Mouse (Mus musculus): ENCODE measurements around the gene Fyttd1.
A peak's percentile ranks its signal among the peaks of the same experiment; 100 is the strongest.
"Not testable (repeated sequence)": the region's sequence is repeated elsewhere in the genome, so short reads cannot be mapped to it uniquely, and the experiment has no call there.

The Fyttd1 gene

DNA sequence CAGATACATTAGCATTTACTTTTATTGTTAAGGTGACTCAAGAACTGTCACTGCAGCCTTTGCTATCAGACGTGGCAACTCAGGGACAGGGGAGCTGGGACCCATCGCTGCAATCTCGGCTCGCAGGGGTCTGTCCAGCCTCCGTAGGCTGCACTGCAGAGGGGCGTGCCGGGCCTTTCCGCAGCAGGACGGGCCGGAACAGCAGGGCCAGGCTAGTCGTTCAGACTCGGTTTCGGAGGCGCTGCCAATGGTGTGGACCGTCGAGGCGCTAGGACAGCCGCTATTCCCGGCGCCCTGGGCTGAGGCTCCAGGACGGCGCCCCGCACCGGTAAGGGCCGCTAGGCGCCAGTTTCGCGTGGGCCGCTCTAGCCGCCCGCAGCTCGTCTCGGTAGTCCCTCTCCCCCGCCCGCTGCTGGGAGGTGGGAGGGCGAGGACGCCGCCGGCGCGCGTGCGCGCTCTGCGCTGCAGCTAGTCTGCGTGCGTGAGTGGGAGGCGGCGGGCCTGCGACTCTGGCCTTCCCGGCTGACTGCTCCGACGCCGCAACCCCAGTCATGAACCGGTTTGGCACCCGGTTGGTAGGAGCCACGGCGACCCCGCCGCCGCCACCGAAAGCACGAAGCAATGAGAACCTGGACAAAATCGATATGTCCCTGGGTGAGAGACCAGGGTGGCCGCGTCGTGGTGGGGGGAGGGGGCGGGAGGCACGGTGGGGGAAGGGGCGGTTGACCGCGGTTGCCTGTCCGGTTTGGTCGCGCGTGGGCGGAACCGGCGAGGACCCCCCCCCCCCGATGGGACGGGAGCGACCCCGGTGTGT is at the start of gene Fyttd1, which contains the start of gene Rubcn:
Gene Fyttd1 (plus strand): TSS at position 158 of the 814 bp plus-strand sequence.
Gene Rubcn (minus strand): TSS at position 424 of the 814 bp plus-strand sequence.
- DNase-seq (ENCODE audit: low spot score in 2 of 2) = peak; percentile 94 to 96

DNA sequence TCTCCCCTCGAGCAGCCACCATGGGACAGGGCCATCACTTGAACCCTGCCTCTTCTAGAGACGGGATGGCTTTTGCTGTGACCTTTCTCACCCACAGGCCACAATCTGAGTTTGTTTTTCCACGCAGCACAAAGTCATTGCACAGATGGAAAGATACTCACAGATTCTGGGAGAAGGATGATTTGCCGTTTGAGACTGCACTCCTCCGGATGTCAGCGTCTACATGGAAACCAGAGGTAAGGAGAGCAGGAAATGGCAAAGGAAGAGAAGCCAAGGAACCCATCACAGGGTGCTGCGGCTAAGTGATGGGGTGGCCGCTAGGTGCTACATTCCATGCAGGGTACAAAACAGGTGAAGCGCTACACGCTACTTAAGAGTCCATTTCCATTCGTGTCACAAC is 48.2 kb upstream of the Fyttd1 start:
- DNase-seq (ENCODE audit: low spot score in 2 of 2) = no peak

DNA sequence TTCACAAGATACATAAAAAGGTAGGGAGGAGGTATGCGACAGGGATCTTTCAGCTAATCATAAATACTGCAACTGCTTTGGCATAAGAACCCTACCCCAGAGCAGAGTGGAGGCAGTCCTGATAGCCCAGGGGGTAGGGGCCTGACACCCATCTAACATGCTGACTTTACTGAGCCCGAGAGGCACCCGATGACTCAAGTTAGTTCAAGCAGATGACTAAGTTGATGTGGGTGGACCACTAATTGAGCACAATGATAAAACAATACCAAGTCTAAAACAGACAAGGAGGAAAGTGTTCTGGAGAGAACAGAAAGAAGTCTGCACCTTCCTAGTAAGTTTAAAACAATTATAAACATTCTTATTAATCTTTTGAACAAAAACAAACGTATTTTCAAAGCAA is 45.8 kb upstream of the Fyttd1 start:
- DNase-seq (ENCODE audit: low spot score in 2 of 2) = no peak

DNA sequence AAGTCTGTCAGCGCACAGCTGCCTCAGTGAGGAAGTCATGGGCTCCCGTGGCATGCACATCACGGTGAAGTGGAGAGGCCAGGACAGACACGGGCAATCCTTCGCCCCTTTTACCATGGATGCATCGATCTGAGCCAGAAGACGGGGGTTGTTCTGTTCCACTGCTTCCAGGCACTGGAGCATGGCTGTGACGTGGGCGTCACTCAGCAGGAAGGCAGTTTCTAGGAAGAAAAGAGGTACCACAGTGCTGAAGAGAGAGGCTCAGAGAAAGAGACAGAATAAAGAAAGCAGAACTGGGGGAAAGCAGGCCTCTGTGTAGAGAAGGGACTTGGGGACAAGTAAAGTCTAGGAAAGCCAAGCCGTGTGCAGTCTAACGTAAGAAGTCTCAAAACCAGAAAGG is 30.2 kb upstream of the Fyttd1 start:
- no peak for DNase-seq (ENCODE audit: low spot score in 2 of 2)

DNA sequence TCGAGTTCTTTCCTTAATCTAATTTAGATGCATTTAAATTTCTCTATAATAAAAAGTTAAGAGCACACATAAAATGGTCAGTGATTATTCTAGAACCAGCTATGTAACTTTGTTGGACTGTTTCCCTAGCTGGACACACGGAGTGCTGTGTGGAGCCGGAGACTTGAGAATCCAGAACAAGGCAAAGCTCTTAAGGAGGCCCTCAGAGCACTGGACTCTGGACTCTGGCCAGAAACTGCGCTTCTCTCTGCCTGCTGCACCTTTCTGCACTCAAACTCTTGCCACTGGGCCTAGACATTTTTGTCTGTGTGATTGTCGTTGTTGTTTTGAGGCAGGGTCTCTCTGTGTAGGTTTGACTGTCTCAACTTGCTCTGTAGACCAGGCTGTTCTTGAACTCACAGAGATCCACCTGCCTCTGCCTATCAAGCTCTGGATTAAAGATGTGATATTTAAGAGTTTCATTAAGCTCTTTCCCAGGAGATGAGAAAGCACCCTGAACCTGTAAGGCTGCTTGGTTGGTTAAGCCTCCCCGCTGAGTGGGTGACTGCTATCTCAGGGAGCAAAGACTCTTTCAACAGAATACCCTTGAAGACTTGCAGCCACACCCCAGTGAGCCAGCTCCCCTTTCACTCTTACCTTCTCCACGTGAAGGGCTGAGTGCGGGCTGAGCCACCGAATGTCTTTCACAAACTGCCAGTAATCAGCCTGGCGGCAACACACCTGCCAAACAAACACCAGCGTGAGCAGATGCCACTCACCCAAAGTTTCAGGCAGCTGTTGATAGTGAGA is 28.1 kb upstream of the Fyttd1 start:
- DNase-seq (ENCODE audit: low spot score in 2 of 2) = no peak

DNA sequence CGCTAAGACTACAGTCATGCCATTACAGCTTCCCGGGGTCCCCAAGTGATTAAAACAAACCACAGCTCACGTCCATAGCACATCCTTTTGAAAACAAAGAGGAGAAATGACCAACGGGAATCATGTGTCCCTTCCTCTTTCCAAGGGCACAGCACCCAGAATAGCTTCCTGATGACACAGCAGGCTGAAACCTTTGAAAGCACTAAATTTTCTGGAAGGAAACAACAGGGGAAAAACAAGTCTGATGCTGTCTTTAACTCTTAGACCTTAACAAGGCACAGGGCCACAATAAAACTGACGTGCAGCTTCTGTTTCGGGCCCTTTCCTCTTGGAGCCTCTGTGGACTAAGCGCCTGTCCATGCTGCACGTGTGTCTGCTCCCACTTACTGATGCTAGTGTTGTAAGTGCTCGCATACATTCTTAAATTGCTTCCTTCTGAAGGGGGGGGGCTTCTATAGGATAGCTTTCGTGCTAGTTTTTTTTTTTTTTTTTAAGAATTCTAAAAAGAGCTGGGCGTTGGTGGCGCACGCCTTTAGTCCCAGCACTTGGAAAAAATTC is 23.7 kb upstream of the Fyttd1 start:
- no peak for DNase-seq (ENCODE audit: low spot score in 2 of 2)

DNA sequence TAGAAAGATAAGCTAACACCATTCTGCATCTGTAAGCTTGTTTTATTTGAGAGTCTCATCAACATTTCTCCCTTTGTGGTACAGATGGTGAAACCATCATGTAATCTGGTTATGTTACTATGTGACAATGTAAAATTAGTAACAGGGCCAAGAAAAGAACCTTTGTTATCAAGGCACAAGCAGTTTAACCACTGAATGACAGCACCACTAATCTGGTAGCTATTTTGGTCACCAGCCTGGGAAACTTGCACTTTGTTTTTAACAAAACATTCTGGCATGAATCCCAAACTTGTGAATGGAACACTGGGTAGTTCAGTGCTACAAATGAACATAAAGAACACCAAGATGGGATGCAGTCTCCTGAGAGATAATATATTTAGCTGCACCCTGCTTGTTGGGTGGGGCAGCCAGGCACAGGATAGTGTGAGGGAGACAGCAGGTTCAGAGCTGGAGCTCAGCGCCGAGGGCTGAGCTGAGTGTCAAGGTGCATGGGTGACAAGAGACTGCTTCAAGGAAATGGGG is 23.2 kb upstream of the Fyttd1 start:
- no peak for DNase-seq (ENCODE audit: low spot score in 2 of 2)

DNA sequence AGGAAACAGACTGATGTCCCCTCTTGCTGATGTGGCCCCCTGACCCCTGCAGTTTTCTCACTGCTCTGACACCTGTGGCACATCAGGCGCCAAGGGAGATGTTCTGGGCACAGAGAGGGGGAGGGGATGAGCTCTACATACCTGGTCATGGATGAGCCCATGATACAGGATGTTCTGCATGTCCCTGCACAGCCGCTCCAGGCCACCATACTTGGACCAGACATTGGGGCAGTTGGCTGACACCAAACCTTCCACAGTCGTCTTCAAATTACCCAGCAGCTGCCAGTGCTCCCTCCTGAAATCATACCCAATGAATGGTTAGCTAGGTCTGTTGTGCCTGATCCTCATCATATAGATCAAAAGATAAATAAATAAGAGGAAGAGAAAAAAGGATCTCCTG is 20.5 kb upstream of the Fyttd1 start:
- no peak for DNase-seq (ENCODE audit: low spot score in 2 of 2)

DNA sequence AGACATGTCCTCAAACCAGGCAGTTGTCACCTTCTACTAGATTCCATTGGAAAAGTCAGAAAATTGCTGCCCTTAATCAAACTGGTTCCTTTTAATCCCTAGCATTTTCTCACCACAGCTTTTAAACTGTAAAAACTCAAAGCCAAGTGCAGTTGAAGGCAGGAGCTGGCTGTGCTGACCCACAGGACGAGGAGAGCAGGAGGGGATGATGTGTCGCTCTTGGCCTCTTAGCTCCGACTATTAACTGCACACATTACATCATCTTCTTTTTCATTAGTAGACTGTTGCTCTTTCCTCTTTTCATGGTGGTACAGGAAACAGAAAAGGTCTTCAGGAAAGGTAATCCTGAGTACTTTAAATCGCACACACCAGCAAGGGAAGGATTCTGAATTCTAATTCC is 18.9 kb upstream of the Fyttd1 start:
- no peak for DNase-seq (ENCODE audit: low spot score in 2 of 2)

DNA sequence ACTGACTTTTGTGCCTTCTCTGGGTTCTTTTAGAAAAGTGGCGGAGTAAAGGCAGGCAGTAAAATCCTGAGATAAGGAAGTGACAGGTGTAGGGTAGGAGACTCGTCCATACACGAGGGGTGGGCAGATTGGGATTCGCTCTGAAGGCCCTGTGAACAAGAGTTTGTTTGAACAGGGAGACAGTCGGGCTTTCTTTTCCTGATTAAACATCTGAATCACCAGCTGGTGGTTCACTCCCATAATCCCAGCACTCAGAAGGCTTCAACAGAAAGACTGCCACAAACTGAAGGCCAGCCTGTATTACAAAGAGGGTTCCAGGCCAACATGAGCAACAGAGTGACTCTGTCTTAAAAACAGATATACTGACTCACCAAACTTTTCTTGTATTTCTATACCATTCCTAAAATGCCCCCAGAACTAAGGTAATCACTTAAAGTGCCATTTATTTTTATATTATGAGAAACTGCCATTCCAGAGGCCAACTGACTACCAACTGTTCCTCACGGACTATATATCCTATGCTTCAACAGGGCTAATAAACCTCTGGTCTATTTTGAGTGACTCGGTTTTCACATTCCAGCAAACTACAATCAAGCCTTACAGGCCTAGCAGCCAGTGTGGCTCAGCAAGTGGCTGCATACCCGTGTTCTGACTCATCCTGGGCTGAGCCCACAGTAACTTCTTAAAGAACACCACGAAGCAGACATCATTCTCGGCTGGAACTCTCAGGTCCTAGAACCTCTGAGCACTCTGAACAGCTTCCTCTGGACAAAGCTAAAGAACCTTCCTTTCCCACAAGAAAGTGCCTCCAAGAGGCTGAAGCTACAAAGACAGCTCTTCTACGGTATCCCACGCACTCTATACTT is 18.3 kb upstream of the Fyttd1 start:
- DNase-seq (ENCODE audit: low spot score in 2 of 2) = no peak

DNA sequence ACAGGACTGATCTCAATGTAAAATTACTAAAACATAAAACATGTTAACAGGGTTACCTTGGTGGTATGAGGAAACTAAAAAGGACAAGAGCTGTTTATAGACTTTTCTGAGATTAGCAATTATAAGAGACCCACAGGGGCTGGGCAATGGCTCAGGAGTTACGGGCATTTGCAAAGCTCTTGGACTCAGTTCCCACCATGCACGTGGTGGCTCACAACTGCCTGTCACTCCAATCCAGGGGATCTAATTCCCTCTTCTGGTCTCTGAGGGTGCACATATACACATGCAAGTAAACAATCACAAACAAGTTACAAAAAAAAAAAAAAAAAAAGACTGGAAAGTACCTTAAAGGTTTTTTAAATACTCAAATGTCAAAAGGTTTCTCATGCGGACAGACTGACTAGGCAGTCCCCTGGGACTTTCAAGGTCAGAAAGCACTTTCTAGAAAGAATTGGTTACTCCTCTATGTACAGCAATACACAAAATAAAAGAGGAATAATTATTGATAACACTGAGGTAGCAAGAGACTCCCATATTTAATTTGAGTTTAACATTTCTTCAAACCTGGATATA is 15.4 kb upstream of the Fyttd1 start:
- DNase-seq (ENCODE audit: low spot score in 2 of 2) = no peak

DNA sequence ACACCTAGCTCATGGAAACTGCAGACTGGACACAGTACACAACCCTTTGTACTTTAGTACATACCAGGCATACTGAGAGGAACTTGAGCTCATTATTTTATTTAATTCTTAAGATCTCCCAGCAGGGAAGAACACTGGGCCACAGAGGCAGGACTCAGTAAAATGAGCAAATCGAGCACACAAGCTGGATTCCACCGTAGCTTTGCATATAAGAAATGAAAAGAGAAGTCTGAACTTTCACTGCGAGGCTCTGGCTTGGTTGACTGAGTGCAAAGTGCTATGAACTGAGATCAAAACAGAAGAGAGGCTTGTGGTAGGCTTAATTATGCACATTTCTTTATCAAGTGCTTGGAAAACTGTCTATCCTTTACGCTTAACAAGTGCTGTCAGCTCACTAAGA is 11.9 kb upstream of the Fyttd1 start:
- DNase-seq (ENCODE audit: low spot score in 2 of 2) = no peak

DNA sequence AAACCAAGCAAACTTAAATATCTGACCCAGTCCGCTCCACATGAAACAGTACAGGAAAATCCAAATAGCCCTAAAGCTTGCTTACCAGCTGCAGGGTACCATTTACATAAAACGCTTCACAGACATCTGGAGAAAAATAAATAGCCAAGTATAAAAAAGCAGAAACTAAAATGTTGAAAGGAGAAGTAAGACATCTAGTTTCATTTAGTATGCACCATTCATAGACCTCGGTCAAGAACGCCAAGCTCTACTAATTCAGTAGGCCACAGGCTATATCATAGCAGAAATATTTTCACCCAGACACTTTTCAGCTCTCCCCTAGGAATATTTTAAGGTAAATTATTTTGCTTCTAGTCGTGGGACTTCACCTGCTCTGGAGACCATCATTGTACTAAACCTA is 10.6 kb upstream of the Fyttd1 start:
- DNase-seq (ENCODE audit: low spot score in 2 of 2) = no peak

DNA sequence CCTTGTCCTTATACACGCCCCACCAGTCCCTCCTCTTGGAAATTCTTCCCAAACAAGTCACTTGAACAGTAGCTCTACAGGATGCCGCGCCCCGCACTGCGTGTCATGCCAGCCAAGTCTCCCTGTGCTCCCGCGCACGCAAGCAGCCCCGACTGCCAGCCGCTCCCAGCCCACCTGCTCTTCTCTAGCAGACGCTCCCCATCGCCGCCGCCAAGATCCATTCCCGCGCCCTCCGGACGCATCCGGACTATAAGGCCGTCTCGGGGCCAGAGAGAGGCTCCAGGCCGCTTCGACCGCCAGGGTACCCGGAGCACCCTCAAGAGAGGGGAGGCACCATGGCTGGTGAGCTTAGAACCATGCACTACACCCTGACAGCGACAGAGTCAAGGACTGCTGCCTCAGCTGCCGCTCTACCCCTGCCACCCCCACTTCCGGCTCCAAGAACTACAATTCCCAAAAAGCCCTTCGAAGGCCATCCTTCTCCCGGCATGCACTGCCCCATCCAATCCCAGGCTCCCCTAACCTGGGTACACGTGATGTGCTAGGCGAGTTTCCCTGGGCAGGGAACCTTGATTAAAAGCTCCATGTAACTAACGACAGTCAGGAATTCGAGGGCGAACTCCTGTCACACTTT is 9.3 kb upstream of the Fyttd1 start:
- DNase-seq (ENCODE audit: low spot score in 2 of 2) = peak; percentile 83 to 88

DNA sequence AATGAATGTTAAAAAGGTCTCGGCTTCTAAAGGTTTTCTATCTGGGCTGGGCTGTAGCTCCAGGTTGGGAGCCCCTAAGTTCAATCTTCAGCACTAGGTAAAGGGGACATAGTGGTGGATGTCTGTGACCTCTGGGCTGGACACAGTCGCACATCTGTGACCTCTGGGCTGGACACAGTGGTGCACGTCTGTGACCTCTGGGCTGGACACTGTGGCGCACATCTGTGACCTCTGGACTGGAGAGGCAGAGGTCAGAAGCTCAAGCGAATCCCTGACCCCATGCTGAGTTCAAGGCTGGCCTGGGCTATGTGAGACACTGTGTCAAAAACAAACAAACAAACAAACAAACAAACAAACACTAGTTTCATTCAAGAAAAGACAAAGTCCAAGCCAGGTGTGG is 7.1 kb upstream of the Fyttd1 start:
- DNase-seq (ENCODE audit: low spot score in 2 of 2) = no peak

DNA sequence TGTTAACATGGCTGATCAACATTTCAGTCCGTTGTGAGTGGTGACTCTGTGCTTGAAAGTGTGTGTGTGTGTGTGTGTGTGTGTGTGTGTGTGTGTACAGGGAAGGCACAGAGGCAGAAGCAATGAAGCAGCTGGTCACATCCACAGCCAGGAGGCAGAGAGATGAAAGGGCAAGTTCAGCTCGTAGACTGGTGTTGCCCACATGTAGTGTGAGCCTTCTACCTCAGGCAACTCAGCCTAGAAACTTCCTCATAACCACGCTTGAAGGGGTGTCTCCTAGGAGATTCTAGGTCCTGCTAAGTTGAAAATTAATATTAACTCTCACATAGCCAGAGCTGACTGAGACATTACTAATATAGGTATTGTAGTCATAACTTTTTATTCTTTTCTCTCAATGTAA is 3.9 kb upstream of the Fyttd1 start:
- DNase-seq (ENCODE audit: low spot score in 2 of 2) = no peak

DNA sequence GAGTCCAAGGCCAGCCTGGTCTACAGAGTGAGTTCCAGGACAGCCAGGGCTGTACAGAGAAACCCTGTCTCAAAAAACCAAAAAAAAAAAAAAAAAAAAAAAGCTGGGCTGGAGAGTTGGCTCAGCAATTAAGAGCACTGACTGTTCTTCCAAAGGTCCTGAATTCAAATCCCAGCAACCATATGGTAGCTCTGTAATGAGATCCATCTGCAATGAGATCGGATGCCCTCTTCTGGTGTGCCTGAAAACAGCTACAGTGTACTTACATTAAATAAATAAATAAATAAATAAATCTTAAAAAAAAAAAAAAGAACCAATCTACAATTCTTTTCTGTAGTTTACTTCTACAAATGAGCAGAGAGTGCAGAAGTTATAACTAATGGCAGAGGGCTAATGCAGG is 2.0 kb upstream of the Fyttd1 start:
- DNase-seq (ENCODE audit: low spot score in 2 of 2) = not testable (repeated sequence)

DNA sequence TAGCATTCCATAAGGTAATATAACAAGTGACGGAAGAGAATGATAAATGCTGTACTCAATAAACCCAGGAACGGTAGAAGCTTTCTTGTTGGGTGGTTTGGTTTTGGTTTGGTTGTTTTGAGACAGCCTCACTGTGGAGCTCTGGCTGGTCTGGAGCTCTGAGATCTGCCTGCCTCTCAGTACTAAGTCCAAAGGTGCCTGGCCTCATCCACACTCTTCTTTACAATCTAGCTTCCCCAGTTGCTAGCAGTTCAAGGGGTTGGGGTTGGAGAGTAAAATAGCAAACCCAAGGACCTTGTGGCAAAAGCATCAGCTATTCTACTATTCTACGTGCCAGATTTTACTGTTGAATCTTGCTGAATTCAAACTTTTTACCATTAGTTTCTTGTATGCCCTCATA is 1.5 kb upstream of the Fyttd1 start:
- no peak for DNase-seq (ENCODE audit: low spot score in 2 of 2)

DNA sequence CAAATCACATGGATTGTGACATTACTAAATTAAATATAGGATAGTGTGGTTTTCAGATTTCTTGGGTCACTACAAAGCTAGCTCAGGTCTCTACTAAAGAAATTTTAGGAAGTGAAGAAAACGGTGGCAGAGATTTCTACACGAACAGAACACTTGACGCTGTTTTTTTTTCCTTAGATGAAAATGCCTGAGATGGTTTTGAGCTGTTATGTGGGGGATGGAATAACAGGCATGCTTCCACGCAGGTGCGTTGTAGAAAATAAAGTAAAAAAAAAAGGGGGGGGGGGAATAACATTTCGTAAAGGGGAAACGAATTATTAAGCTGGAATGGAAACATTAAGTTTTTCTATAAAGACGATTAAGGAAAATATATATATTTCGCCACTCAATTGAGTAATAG is 469 bp upstream of the Fyttd1 start:
- DNase-seq (ENCODE audit: low spot score in 2 of 2) = no peak

DNA sequence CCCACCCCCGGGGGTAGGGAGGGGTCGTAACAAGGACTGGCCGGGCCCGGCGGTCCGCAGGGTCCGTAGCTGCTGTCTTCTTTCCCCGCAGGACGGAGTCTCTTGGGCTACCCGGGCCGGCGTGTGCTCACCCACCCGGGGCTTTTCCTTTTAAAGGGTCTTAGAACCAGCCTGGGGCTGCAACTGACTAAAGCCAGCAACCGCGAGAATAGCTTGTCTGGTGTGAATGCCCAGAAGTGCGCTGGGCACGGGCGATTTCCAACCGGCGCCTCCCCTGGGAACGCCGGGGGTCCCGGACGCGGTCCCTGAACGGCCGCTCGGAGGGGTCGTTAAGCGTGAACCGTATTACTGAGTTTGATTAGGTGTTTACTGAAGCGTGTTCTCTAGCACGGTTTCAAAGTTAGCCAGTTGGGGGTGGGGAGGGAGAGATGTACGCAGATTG is 878 bp downstream of the Fyttd1 start:
- DNase-seq (ENCODE audit: low spot score in 2 of 2) = peak in 1 of 2 experiments; percentile 68
